Mouse (Mus musculus) erythroblast, embryonic 14.5 days (primary cell): ENCODE measurements around the gene Aldh1a1.

Experiments
- GATA1 ChIP-seq: IDR thresholded peaks from 2 replicates; pipeline ENCODE4 v1.6.1; 2012; ENCODE audit warnings: low read length, inconsistent platforms, mixed read lengths
- TAL1 ChIP-seq: IDR thresholded peaks from 3 replicates; pipeline ENCODE4 v1.6.1; 2012; ENCODE audit warnings: low read length, inconsistent platforms, mixed read lengths

DNA sequence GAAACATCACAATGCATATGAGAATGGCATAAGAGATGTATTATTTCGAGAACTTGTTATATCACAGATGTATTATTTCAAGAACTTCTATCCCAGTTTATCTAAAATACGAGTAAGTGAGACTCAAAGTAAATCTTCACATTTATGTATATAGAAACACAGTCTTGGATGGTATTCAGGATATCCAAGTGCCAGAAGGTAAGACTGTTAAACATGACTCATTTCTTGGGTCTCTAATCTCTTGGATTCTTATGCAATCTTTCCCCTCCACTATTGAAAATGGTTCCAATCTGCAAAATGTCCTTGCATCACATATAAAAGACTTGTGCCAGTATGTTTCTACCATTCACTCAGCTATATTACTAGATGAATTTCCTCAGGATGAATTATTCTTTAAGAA lies 67.4 kb downstream of the Aldh1a1 start:
- TF ChIP-seq GATA1 (no peak), TAL1 (no peak)
